Mouse (Mus musculus) hindbrain, embryonic 11.5 days (tissue): ENCODE data around the gene Dcaf8. TPM values are rescaled to one million over a fixed set of nuclear protein-coding genes. Genes with fewer than 3 reads are reported as not detected.

Experiments used
- polyA plus RNA-seq: library from polyadenylated mRNA; unstranded; fragments of >200 nt; fragmentation: Nextera tagmentation; extraction: Ambion mirVana; gene quantifications from 2 replicates; pipeline ENCODE4 v1.2.1, GENCODE M21; 2014

The Dcaf8 gene
- polyA plus RNA-seq, 1 experiment from 2014 or later, result 87.8 TPM

Other genes with a start within 250 kb of the Dcaf8 start
- 0.11 TPM in 1 of 2 replicates, not detected in the other for gene Slamf6, start 230.6 kb upstream of the Dcaf8 start, polyA plus RNA-seq
- 60.3 and 61.6 TPM in 2 replicates for gene Vangl2, start 119.6 kb upstream of the Dcaf8 start, polyA plus RNA-seq
- 20.5 and 22.3 TPM in 2 replicates for gene Nhlh1, start 90.5 kb upstream of the Dcaf8 start, polyA plus RNA-seq
- gene Copa, start 65.6 kb upstream of the Dcaf8 start, polyA plus RNA-seq, result 154 and 191 TPM in 2 replicates
- gene Ncstn, start 65.3 kb upstream of the Dcaf8 start, polyA plus RNA-seq, result 120 and 121 TPM in 2 replicates
- 173 and 179 TPM in 2 replicates for gene Pex19, start 21.3 kb upstream of the Dcaf8 start, polyA plus RNA-seq
- 283 and 321 TPM in 2 replicates for gene Pea15a, start 58.7 kb downstream of the Dcaf8 start, polyA plus RNA-seq
- gene Casq1, start 71.8 kb downstream of the Dcaf8 start, polyA plus RNA-seq, result 1.4 and 2.5 TPM in 2 replicates
- 0.06 TPM in 1 of 2 replicates, not detected in the other for gene Atp1a4, start 110.3 kb downstream of the Dcaf8 start, polyA plus RNA-seq
- gene Igsf8, start 113.6 kb downstream of the Dcaf8 start, polyA plus RNA-seq, result 123 and 136 TPM in 2 replicates
- gene Atp1a2, start 150.0 kb downstream of the Dcaf8 start, polyA plus RNA-seq, result 1.9 and 2.6 TPM in 2 replicates
- gene Kcnj9, start 181.2 kb downstream of the Dcaf8 start, polyA plus RNA-seq, result 0.17 and 0.46 TPM in 2 replicates
- 0.73 TPM in 2 replicates for gene Kcnj10, start 193.1 kb downstream of the Dcaf8 start, polyA plus RNA-seq
- 11.0 and 11.8 TPM in 2 replicates for gene Pigm, start 228.5 kb downstream of the Dcaf8 start, polyA plus RNA-seq